Mouse (Mus musculus) E14TG2a.4 (cell line): ENCODE measurements around the gene Olfr98.
A peak's percentile ranks its signal among the peaks of the same experiment; 100 is the strongest.

Experiments used
- CTCF ChIP-seq: conservative IDR thresholded peaks from 2 replicates; pipeline ENCODE4 v1.5.1; 2014; ENCODE audit warnings: low read length
- NANOG ChIP-seq: IDR thresholded peaks from 2 replicates; pipeline ENCODE4 v1.6.1; 2014; ENCODE audit warnings: borderline replicate concordance, low read length, mixed read lengths

DNA sequence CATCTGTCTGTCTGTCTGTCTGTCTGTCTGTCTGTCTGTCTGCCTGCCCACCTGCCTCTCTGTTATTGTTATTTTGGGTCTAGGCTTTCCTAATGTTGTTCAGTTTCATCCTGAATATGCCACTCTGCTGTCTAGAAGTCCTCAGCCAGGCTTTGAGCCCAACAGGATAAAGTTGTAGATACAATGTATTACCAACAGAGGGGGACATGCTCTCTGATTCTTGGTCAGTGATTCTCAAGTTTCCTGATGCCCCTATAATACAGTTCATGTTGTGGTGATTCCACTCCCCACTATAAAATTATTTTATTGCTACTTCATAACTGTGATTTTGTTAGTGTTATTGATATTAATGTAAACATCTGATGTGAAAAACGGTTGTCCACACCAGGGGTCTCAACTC lies 41.7 kb downstream of the Olfr98 start:
- TF ChIP-seq CTCF (0 out of 2 replicates have a peak, but pooled peaks have one; percentile 28), NANOG (no peak)
